Mouse (Mus musculus) E14TG2a.4 (cell line): Measurements from ENCODE around the gene Mapk11.

Experiments
- CTCF ChIP-seq: conservative IDR thresholded peaks from 2 replicates; pipeline ENCODE4 v1.5.1; 2014; ENCODE audit warnings: low read length
- NANOG ChIP-seq: IDR thresholded peaks from 2 replicates; pipeline ENCODE4 v1.6.1; 2014; ENCODE audit warnings: borderline replicate concordance, low read length, mixed read lengths

- no peak for TF ChIP-seq CTCF
- TF ChIP-seq NANOG, result no peak
These were observed 22.0 kb downstream of the Mapk11 start for GRCm38 (mm10) chr15:89127364-89127940.
